Mouse (Mus musculus) erythroblast, embryonic 14.5 days (primary cell): ENCODE results near the gene Pga5.

Source experiments
- GATA1 ChIP-seq: IDR thresholded peaks from 2 replicates; pipeline ENCODE4 v1.6.1; 2012; ENCODE audit warnings: low read length, inconsistent platforms, mixed read lengths
- TAL1 ChIP-seq: IDR thresholded peaks from 3 replicates; pipeline ENCODE4 v1.6.1; 2012; ENCODE audit warnings: low read length, inconsistent platforms, mixed read lengths

- no peak for TF ChIP-seq GATA1
- no peak for TF ChIP-seq TAL1
Observed at GRCm38 (mm10) chr19:10703470-10703869, 25.6 kb upstream of the Pga5 start.
